Mouse (Mus musculus) adrenal gland, adult 2 months (tissue): ENCODE results near the gene Olfr801. TPM values are rescaled to one million over a fixed set of nuclear protein-coding genes. Genes with fewer than 3 reads are reported as not detected.

Experiments used
- DNase-seq: peaks from one replicate; pipeline ENCODE4 v3.0.0; 2021
- long read RNA-seq: library from polyadenylated mRNA; stranded (forward); transcript quantifications from one replicate; pipeline ENCODE4 v2.0.0, GENCODE M21; 2021
- polyA plus RNA-seq: library from polyadenylated mRNA; depleted of rRNA; stranded (reverse); fragments of >200 nt; gene quantifications from 2 replicates; pipeline ENCODE4 v1.2.3, GENCODE M21; 2012; rRNA removed
- total RNA-seq, 2 experiments: library from RNA; stranded (reverse); gene quantifications; 2 replicates each; pipeline ENCODE4 v1.2.3; 2021

The Olfr801 gene
- not detected for total RNA-seq
- polyA plus RNA-seq: not detected in 2 replicates
- long read RNA-seq: 0 reads

GRCm38 (mm10) chr10:129673765-129674164 is at the start of gene Olfr801:
Gene Olfr801 (minus strand): TSS chr10:129673865.
- no peak for DNase-seq

GRCm38 (mm10) chr10:129702910-129703309 is 29.2 kb upstream of the Olfr801 start, which contains the start of gene Olfr804:
Gene Olfr804 (plus strand): TSS chr10:129703210.
- no peak for DNase-seq

- DNase-seq: no peak
These were observed 20.5 kb upstream of the Olfr801 start, which contains the start of gene Olfr803 for GRCm38 (mm10) chr10:129694186-129694585. Gene Olfr803 (minus strand): TSS chr10:129694286.

- DNase-seq: no peak
These were observed 14.4 kb upstream of the Olfr801 start, which contains the start of gene Olfr802 for GRCm38 (mm10) chr10:129688069-129688468. Gene Olfr802 (minus strand): TSS chr10:129688169.

GRCm38 (mm10) chr10:129657394-129657793 is 16.3 kb downstream of the Olfr801 start, which contains the start of gene Olfr800:
Gene Olfr800 (plus strand): TSS chr10:129657694.
- no peak for DNase-seq

GRCm38 (mm10) chr10:129651763-129652162 is 21.9 kb downstream of the Olfr801 start:
- DNase-seq: no peak

DNA sequence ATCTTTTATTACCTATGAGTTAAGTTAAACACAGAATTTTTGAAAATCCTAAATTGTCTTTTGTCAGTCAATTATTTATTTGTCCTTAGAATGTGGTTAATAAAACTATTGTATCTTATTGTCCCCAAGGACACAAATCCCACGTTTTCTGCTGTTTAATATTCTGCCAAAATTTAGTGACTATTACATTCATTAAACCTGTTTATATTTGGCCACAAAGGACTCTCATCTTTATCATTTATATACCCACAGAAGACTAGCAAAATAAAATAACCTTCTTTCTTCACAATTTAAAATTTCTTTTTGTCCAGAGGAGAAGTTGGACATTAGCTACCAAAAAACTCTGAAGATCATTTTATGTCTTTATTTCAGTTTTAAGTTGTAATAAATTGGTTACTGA is 36.5 kb downstream of the Olfr801 start, which contains the start of gene Olfr799:
Gene Olfr799 (plus strand): TSS at position 301 of the 400 bp plus-strand sequence.
- DNase-seq: no peak

DNA sequence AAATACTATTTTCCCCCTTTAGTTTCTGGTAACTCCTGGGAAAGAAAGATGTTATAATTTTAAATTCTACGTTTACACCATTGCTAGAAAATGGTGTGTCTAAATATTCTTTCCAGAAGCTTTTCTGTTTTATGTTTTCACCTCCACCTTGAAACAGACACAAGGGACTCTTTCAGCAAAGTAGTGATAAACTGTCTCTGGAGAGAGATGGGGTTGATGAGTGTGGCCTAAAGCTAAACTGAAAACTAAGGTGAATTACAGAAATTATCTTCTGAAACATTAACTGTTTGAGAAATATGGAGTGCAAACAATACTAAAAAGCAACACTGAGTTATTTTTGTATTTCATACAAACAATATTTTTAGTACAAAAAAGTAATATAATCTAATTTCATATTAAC is 45.8 kb downstream of the Olfr801 start, which contains the start of gene Olfr798:
Gene Olfr798 (minus strand): TSS at position 101 of the 400 bp plus-strand sequence.
- DNase-seq: no peak

- no peak for DNase-seq
These were observed 50.4 kb downstream of the Olfr801 start for GRCm38 (mm10) chr10:129623251-129623650.

GRCm38 (mm10) chr10:129621724-129622123 is 51.9 kb downstream of the Olfr801 start:
- DNase-seq: no peak

Other genes with a start within 250 kb of the Olfr801 start
- gene Olfr786, start 246.6 kb downstream of the Olfr801 start, total RNA-seq: not detected
- gene Olfr786, start 246.6 kb downstream of the Olfr801 start, polyA plus RNA-seq: not detected in 2 replicates
- not detected for gene Olfr787, start 212.0 kb downstream of the Olfr801 start, total RNA-seq
- gene Olfr787, start 212.0 kb downstream of the Olfr801 start, polyA plus RNA-seq: not detected in 2 replicates
- not detected for gene Olfr788, start 202.9 kb downstream of the Olfr801 start, total RNA-seq
- not detected in 2 replicates for gene Olfr788, start 202.9 kb downstream of the Olfr801 start, polyA plus RNA-seq
- not detected for gene Olfr789, start 189.1 kb downstream of the Olfr801 start, total RNA-seq
- not detected in 2 replicates for gene Olfr789, start 189.1 kb downstream of the Olfr801 start, polyA plus RNA-seq
- gene Olfr790, start 175.4 kb downstream of the Olfr801 start, total RNA-seq: not detected
- not detected in 2 replicates for gene Olfr790, start 175.4 kb downstream of the Olfr801 start, polyA plus RNA-seq
- gene Olfr791, start 152.1 kb downstream of the Olfr801 start, total RNA-seq: not detected
- gene Olfr791, start 152.1 kb downstream of the Olfr801 start, polyA plus RNA-seq: not detected in 2 replicates
- gene Olfr792, start 134.7 kb downstream of the Olfr801 start, total RNA-seq: not detected
- not detected in 2 replicates for gene Olfr792, start 134.7 kb downstream of the Olfr801 start, polyA plus RNA-seq
- not detected for gene Olfr794, start 106.2 kb downstream of the Olfr801 start, total RNA-seq
- not detected in 2 replicates for gene Olfr794, start 106.2 kb downstream of the Olfr801 start, polyA plus RNA-seq
- not detected for gene Olfr796, start 61.3 kb downstream of the Olfr801 start, total RNA-seq
- gene Olfr796, start 61.3 kb downstream of the Olfr801 start, polyA plus RNA-seq: not detected in 2 replicates
- not detected for gene Olfr798, start 45.9 kb downstream of the Olfr801 start, total RNA-seq
- not detected in 2 replicates for gene Olfr798, start 45.9 kb downstream of the Olfr801 start, polyA plus RNA-seq
- gene Olfr799, start 36.4 kb downstream of the Olfr801 start, total RNA-seq: not detected
- not detected in 2 replicates for gene Olfr799, start 36.4 kb downstream of the Olfr801 start, polyA plus RNA-seq
- not detected for gene Olfr800, start 16.2 kb downstream of the Olfr801 start, total RNA-seq
- gene Olfr800, start 16.2 kb downstream of the Olfr801 start, polyA plus RNA-seq: not detected in 2 replicates
- not detected for gene Olfr802, start 14.3 kb upstream of the Olfr801 start, total RNA-seq
- gene Olfr802, start 14.3 kb upstream of the Olfr801 start, polyA plus RNA-seq: not detected in 2 replicates
- not detected for gene Olfr803, start 20.4 kb upstream of the Olfr801 start, total RNA-seq
- gene Olfr803, start 20.4 kb upstream of the Olfr801 start, polyA plus RNA-seq: not detected in 2 replicates
- gene Olfr804, start 29.3 kb upstream of the Olfr801 start, total RNA-seq: not detected
- gene Olfr804, start 29.3 kb upstream of the Olfr801 start, polyA plus RNA-seq: not detected in 2 replicates
- not detected for gene Olfr805, start 55.5 kb upstream of the Olfr801 start, total RNA-seq
- gene Olfr805, start 55.5 kb upstream of the Olfr801 start, polyA plus RNA-seq: not detected in 2 replicates
- gene Olfr806, start 68.1 kb upstream of the Olfr801 start, total RNA-seq: not detected
- gene Olfr806, start 68.1 kb upstream of the Olfr801 start, polyA plus RNA-seq: not detected in 2 replicates
- gene Olfr807, start 83.9 kb upstream of the Olfr801 start, total RNA-seq: not detected
- not detected in 2 replicates for gene Olfr807, start 83.9 kb upstream of the Olfr801 start, polyA plus RNA-seq
- not detected for gene Olfr808, start 91.6 kb upstream of the Olfr801 start, total RNA-seq
- gene Olfr808, start 91.6 kb upstream of the Olfr801 start, polyA plus RNA-seq: not detected in 2 replicates
- not detected for gene Olfr809, start 100.8 kb upstream of the Olfr801 start, total RNA-seq
- gene Olfr809, start 100.8 kb upstream of the Olfr801 start, polyA plus RNA-seq: not detected in 2 replicates
- gene Olfr810, start 121.1 kb upstream of the Olfr801 start, total RNA-seq: not detected
- gene Olfr810, start 121.1 kb upstream of the Olfr801 start, polyA plus RNA-seq: not detected in 2 replicates
- not detected for gene Olfr811, start 130.5 kb upstream of the Olfr801 start, total RNA-seq
- gene Olfr811, start 130.5 kb upstream of the Olfr801 start, polyA plus RNA-seq: not detected in 2 replicates
- gene Olfr812, start 172.2 kb upstream of the Olfr801 start, total RNA-seq: not detected
- gene Olfr812, start 172.2 kb upstream of the Olfr801 start, polyA plus RNA-seq: not detected in 2 replicates
- gene Olfr813, start 181.5 kb upstream of the Olfr801 start, total RNA-seq: not detected
- not detected in 2 replicates for gene Olfr813, start 181.5 kb upstream of the Olfr801 start, polyA plus RNA-seq
- gene Olfr814, start 206.0 kb upstream of the Olfr801 start, total RNA-seq: not detected
- not detected in 2 replicates for gene Olfr814, start 206.0 kb upstream of the Olfr801 start, polyA plus RNA-seq
- not detected for gene Olfr815, start 232.0 kb upstream of the Olfr801 start, total RNA-seq
- not detected in 2 replicates for gene Olfr815, start 232.0 kb upstream of the Olfr801 start, polyA plus RNA-seq
- gene Olfr816, start 241.7 kb upstream of the Olfr801 start, total RNA-seq: not detected
- gene Olfr816, start 241.7 kb upstream of the Olfr801 start, polyA plus RNA-seq: not detected in 2 replicates